Mouse (Mus musculus) cerebellum, adult 9-11 months (tissue): ENCODE measurements around the gene Hcrt.
A peak's percentile ranks its signal among the peaks of the same experiment; 100 is the strongest.

Experiments used
- DNase-seq: peaks from one replicate; pipeline ENCODE4 v3.0.0; 2022

Gene Hcrt

DNA sequence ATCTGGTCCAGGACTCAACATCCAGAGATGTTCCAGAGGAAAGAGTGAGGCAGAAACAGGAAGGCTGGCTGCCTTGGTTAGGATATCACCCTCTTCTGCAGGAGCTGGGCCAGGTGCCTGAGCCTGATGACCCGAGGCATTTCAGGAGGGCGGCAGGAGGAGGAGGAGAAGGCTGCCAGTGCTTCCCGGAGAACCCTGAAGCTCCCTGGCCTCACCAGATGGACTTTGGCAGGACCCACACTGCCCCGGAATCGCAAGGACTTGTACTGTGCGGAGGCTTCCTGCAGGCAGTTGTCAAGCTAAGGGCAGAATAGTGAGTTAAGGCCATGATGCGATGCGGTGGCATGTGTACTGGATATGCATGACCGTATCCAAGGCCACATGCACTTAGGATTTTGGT, 4.0 kb upstream of the Hcrt start:
- no peak for DNase-seq

DNA sequence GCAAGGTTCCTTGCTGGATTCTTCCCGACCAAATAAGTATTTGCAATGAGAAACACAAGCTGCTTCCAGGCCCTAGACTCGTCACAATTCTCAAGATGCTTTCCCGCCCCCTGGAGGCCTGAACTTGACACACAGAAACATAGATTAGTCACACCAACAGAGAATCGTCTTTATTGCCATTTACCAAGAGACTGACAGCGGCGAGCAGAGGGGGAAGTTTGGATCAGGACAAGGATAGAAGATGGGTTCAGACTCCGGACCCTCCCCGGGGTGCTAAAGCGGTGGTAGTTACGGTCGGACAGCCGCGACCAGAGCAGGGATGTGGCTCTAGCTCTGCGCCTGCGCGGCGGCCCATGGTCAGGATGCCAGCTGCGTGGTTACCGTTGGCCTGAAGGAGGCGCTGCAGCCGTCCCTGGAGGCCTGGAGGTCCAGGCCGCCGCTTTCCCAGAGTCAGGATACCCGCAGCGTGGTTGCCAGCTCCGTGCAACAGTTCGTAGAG, 1.1 kb downstream of the Hcrt start:
- peak; percentile 90 for DNase-seq

DNA sequence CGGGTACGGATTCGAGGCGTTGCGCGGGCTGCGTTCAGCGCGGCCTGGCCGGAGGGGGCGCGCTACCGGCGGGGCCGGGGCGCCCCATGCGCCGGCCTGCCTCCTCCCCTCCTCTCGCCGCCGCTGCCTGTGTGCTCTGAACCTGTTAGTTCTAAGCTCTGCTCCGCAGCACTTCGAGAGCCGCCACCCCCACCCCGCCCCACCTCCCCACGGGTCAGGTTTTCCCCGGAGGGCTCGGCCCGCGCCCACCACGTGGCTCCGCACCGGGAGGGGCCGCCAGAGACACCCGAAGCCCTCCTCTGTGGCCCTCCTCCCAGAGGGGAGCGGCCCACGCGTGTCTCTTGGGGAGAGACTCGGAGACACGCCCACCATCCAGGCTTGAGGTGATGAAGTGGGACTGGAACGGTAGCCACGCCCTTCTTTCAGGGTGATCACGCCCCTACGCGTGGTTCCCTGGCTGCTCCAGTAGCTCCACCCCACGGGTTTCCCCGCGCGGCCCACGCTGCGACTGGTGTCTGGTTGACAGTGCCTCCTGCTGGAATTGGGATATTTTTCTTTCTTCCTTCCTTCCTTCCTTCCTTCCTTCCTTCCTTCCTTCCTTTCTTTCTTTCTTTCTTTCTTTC, 3.0 kb downstream of the Hcrt start, which contains the start of gene Kcnh4:
Gene Kcnh4, minus strand, starts transcription at position 332 of the 623 bp plus-strand sequence.
- peak; percentile 66 for DNase-seq

DNA sequence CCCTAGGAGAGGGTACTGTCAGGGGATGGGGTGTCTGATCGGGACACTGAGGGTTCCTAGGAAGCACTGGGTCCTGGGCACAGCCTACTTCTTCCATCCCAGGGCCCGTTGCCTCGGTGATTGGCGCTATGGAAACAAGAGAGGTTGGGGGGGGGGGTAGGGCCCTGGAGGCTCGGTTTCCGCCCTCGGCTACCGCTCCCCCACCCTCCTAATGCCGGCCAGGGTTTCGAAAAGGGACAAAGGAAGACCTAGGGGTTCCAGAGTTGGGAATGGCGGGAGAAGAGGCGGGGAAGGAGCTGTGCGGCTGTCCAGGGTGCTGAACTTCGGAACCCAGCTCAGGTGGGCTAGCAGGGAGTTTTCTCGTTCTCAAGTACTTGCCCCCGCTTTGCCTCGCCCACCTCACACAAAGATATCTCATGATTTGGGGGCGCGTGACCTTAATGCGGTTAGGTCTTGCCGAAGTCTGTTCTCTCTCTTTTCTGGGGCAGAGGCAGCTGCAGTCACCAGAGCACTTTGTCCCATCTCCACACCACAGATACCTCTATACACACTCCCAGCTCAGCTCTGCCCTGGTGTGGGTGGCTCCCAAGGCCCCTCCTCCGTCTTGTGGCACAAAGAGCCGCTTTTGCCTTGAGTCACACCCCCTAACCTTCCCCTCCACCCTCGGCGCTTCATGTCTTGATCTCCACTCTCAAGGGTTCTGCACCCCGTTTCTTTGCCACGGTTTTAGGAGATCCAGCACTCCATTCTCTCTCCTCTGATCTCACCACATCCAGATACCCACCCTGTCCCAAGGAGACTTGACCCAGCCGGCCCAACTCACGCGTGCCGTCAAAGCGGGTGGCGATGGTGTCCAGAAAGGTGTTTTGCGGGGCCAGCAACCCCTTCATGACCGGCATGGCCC, 3.8 kb downstream of the Hcrt start:
- DNase-seq, result no peak

DNA sequence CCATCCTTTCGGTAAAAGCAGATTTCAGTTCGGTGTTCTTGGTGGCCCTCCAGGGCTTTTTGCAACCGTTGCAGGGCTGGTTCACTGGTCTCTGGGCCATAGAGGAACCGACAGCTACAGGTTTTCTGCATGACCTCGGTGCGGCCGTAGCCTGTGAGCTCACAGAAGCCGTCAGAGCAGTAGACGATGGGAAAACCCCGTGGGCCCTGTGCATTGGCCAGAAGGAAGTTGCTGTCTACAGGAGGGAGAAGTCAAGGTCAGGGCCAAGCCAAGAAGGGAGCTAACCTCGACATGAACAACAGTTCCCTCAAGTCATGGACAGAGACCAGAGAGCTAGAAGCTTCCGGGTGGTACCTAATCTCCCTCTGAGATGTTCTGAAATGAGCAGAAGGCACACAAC, 5.2 kb downstream of the Hcrt start:
- no peak for DNase-seq

DNA sequence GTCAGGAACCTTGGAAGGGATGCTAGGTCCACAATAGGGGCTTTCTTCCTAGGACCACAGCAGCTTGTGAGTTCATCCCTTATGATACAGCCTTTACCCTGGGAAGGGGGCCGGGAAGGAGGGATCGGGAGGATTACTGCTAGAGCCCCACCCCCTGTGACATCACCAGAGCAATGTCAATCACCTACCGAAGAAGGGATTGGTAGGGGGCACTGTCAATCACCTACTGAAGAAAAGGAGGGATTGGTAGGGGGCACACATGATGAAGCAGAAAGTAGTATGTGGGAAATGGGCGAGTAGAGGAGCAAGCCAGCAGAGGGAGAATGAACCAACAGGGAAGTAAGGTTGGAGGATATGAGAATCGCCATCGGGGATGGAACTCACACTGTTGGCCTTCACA, 6.3 kb downstream of the Hcrt start:
- DNase-seq, result no peak

DNA sequence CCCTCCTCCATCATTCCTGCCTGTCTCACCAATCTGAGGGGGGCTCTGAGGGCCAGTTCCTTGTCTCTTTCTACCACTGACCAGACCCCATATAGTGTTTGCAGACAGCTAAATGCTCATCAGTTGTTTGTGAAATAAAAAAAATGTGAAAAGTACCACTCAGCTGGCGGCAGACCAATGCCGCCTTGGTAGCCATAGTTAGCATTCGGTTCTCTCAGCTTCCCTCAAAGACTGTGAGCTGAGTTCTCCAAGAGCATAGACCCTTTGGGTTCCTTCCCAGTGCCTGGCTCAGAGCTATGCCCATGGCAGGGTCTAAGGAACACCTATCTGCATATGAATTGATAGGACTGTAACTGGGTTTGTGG, 8.1 kb downstream of the Hcrt start:
- DNase-seq, result no peak

DNA sequence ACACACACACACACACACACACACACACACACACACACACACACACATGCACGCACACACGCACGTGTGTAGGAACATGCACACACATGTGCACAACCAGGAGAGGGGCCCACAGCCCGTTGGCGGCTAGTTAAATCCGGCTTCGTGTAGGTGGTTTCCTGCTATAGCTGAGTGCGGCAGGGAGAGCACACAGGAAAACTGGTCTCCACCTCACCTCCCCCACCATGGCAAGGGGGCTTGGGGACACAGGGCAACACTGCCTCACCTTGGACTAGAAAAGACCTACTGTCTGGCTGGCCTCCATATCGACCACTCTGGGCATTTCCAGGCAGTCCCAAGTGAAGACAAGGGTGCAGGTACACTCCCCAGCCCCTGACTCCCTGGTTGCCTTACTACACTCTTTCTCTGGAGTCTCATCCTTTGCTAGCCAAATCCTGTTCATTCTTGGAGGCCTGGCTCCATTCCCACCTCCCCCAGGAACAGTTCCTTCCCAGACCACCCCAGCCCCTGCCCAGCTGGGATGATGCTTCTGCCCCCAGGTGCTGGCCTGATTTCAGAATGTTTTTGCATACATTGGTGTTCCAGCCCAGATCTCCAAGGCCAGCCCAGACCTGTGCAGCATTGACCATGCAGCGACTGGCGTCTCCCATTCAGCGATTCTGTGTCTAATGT, 8.6 kb downstream of the Hcrt start:
- no peak for DNase-seq

DNA sequence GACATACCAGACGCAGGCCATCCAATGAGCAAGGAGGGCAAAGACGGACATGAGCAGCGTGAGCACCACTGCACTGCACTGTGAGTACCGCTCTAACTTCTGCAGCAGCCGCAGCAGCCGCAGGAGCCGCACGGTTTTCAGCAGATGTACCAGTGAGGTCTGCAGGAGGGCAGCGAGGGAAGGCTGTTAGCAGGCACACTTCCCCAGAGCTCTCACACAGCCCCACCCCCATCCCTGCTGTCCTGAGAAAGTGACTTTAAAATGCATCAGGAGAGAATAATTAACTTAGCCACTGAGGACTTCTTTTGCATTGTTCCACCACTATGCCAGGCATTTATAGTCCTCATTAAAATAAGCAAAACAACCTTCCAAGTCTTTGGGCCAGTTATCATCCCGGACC, 10.4 kb downstream of the Hcrt start:
- no peak for DNase-seq

DNA sequence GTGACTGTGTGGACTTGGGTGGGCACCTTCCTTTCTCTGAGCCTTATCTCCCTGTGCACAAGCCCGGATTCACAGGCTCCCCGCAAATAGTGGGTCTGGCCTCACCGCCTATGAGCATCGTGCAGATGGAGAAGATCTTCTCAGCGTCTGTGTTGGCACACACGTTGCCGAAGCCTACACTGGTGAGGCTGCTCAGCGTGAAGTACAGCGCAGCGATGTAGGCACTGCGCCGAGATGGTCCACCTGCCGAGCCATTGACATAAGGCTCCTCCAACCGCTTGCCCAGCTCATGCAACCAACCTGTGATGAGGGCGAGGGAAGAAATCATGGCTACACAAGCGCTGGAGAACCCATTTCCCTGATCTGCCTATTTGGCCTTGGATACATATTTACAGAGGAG, 12.6 kb downstream of the Hcrt start:
- no peak for DNase-seq

DNA sequence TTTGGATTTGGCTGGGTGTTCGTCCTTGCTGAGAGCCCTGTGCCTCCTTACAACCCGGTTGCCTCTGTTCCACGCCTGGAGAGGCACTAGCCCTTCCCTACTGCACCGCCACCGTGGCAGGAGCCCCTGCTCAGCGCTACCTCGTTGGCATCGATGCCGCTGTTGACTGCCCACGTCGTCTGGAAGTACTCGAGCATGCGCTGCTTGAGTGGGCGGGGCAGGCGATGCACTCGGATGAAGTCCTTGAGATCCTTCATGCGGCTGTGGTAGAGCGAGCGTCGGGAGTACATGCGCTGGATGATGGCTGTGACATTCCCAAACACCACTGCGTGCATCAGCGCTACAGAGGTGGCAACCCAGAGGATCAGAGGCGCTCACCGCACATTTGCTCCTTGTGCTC, 13.3 kb downstream of the Hcrt start:
- no peak for DNase-seq

DNA sequence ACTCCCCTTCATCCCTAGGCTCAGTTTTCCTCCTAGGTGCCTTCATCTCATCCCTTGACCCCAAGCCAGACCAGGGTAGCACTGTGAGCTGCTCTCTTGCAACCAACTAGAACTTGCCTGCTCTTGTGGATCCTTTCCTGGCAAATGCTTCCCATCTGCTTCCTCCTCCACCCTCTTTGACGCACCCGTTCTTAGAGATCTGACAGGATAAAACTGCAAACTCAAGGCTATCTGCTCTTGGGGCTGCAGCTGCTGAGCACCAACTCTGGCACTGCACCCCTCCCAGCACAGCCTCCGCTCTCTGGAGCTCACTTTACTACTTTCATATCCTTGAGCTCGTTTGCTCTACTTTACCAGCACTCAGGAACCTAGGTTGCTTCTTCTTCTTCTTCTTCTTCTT, 14.1 kb downstream of the Hcrt start:
- DNase-seq, result no peak

DNA sequence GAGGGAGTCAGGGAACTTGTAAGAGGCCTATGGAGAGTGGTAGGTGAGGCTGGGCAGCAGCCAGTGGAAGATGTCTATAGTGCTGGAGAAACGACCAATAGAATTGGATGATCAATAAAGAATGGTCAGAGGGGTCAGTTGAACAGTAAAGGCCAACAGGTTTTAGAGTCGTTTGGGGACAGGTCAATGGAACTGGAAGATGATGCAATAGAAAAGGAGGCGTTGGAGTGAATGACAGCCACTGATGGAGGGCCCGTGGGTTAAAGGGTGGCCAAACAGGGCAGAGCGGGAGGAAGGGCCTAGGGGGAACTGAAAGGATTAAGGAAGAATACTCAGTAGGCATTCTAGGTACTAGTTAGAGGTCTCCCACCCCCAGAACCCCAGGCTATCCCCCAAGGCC, 15.6 kb downstream of the Hcrt start:
- DNase-seq, result no peak

DNA sequence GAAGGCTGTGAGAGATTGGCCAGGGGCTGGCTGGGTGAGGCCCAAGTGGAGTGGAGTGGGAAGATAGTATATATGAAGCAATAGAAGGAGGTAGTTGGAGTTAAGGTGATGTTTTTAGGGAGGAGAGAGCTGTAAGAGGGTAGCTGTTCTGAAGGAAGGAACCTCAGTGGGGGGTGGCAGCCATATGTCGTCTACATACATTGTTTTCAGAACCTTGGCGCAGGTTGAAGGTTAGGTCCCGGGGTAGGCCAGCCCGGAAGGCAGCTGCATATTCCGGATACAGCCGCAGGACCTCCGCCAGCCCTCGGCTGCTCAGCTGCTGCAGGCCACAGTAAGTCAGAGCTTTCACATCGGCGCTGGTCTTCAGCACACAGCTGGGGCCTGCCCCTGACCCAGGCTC, 16.2 kb downstream of the Hcrt start:
- DNase-seq, result no peak

DNA sequence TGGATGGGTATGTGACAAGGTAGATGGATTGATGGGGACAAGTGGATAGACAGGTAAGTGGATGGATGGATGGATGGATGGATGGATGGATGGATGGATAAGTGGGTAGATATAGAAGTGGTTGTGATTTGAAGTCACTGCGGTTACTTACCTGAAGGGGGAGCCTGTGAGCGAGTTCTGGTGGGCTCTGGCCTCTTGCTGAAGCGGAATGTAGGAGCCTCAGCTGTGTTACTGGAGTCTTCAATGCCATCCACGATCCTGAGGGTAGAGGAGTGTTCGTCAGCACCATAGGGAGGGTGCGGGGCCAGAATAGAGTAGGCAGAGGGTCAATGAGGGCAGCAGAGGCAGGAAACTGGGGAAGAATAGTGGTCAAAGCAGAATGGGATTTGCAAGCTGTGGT, 17.6 kb downstream of the Hcrt start:
- peak; percentile 62 for DNase-seq

DNA sequence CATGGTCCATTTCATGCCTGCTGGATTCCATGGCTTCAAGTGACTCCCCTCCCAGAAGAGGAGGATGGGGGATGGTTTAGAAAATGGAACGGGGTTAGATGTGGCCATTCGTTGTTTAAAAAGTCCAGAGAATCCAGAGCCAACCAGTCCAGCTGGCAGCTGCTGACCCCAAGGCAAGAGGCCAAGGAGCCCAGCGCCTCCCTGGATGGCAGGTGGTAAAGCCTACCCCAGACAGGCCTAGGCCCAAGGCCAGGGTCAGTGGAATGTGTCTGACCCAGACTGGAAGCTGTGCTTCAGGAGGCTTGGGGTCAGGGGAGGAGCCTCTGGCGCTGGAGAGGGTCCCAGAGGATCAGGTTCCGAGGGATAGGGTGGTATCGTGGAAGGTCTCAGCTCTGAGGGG, 21.4 kb downstream of the Hcrt start:
- peak; percentile 59 for DNase-seq

DNA sequence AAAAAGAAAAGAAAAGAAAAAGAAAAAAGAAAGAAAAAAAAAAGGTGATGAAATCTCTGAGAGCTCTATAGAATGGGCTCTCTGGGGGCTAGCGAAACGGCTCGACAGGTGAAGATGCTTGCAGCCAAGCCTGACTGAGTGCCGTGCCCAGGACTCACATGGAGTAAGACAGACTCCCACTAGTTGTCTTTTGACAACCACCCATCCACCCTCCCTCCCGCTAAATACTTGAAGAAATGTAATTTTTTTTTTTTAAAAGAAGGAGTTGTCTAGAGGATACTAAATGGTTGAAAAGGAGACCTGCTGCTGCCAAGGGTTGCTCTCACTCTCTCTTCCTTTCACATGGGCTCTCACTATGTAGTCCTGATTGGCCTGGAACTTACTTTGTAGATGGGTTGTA, 24.0 kb downstream of the Hcrt start:
- peak; percentile 55 for DNase-seq

DNA sequence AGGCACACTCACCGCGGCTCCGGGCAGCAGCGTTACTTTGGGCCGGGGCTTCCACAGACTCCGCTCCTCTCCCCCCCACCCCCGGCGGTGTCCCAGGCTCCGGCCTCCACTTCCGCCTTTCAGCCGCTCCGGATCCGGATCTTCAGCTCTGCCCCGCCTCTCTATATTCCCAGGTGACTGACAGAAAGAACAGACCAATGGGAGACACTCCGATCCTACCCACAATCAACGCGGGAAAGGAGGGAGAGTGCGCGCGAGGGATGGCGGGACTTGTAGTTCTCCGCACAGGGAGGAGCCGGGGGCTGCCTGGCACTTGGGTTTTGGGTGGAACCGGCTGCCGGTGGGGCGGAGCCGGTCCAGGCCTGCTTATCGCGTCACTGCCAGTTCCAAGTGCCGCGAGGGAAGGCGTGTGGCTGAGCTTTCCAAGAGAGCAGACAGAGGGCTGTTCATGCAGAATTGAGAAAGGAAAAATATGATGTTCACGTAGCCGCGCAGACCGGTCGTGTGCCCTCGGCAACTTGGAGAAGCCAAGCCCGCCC, 24.6 kb downstream of the Hcrt start, which contains the start of gene Rab5c:
Gene Rab5c, minus strand, starts transcription at position 150 of the 539 bp plus-strand sequence.
- DNase-seq, result peak; percentile 100

DNA sequence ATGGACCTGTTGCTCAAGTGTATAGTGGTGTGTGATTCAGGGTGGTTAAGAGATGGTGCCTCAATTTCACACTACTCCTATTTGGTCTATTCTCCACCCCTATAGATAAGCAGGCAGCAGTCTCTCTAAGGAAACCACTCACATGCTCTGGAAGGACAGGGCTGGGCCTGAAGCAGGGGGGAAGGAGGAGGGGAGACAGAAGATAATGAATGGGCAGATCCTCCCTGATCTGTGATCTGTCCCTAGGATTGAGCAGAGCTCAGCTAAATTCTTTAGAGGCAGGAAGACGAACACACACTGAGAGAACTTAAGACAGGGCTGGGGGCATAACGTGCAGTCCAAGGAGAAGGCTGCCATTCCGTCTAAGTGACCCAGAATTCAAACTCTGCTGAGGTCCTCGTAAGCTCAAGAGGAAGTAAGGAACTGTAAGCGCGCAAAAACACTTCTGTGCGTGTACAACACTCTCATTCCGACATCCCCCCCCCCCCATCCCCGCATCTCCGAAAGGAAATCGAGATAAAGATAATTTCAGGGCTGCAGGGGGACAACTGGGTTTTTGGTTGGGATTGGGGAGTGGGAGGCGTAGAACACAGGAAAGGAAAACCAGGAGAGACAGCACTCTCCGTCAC, 25.5 kb downstream of the Hcrt start:
- DNase-seq, result no peak

DNA sequence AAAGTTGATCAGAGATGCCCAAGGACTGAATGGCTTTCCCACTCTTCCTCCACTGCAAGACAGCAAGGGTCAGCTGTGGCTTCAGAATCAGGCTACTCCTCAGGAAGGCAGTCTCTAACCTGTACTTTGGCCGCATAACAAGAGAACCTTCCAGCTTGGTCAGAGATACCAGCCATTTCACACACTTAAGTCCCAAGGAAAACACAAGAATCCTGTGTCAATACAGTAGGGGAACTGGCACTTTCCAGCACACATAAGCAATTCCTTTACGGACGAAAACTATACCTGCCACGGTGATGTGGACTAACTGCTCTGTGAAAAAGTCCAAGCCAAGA, 26.0 kb downstream of the Hcrt start:
- DNase-seq, result no peak

DNA sequence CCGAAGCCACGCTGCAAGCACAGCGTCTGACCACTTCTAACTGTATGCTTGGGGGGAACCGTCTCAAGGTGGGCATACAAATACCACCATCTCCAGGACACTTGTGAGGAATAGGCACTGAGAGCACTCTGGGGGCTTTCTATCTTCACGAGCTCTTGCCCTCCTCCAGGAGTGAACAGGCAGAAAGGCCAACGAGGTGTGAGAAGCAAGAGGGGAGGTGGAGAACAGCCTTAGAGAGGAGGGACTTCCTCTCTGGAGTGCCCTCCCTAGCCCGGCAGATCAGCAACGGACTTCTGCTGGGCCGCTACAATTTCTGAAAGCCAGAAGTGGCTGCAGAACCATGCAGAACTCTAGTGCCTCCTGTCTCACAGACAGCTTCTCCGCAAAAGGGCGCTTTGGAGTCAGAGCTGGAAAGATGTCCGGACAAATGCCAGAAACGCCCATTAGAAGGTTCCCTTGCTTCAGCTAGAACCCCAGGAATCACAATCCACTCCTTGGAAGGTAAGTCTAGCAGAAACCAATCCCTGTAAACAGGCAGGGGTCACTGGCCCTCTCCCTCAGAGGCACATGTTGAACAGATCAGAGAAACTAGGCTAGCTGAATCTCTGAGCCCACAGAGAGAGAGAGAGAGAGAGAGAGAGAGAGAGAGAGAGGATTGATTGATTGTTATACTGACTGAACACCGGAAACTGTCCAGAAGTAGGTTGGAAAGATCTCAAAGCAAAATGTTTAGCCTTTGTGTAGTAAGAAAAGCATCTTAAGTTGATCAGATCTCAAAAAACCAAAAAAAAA, 26.6 kb downstream of the Hcrt start:
- no peak for DNase-seq
